Mouse (Mus musculus) heart, adult 18-20 months (tissue): ENCODE results near the gene Speer4e. TPM values are rescaled to one million over a fixed set of nuclear protein-coding genes. Genes with fewer than 3 reads are reported as not detected.
"Not testable (repeated sequence)": the region's sequence is repeated elsewhere in the genome, so short reads cannot be mapped to it uniquely, and the experiment has no call there.

ENCODE experiments used
- DNase-seq, 2 experiments: peaks; one replicate each; pipeline ENCODE4 v3.0.0; 2021 to 2022; ENCODE audit warnings: mixed read lengths in 1 of 2
- long read RNA-seq, 2 experiments: library from polyadenylated mRNA; stranded (forward); transcript quantifications; one replicate each; pipeline ENCODE4 v2.0.0; 2021
- total RNA-seq, 2 experiments: library from RNA; stranded (reverse); gene quantifications; 2 replicates each; pipeline ENCODE4 v1.2.3; 2021

The Speer4e gene
- total RNA-seq: not detected
- long read RNA-seq, experiment 1: 0 reads
- long read RNA-seq, experiment 2: 0 reads

DNA sequence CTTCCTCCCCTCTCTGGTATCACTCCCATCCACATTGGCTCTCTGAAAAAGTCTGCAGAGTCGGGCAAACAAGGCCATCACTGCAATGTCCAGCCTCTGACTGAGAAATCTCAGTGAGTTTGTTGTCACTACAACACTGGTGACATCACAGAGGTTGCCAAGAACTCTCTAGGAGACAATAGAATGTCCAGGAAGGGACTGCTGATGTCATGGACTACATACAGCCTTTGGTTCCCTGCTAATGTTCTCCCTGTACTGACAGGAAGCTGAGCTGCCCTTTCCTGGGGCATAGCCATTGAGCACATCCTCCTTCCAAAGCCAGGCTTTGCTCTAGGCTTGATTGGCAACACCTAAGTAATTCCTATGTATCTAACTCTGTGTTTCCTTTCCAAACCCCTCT, at the start of gene Speer4e:
Speer4e (minus strand) TSS at position 101 of the 400 bp plus-strand sequence.
- not testable (repeated sequence) for DNase-seq

DNA sequence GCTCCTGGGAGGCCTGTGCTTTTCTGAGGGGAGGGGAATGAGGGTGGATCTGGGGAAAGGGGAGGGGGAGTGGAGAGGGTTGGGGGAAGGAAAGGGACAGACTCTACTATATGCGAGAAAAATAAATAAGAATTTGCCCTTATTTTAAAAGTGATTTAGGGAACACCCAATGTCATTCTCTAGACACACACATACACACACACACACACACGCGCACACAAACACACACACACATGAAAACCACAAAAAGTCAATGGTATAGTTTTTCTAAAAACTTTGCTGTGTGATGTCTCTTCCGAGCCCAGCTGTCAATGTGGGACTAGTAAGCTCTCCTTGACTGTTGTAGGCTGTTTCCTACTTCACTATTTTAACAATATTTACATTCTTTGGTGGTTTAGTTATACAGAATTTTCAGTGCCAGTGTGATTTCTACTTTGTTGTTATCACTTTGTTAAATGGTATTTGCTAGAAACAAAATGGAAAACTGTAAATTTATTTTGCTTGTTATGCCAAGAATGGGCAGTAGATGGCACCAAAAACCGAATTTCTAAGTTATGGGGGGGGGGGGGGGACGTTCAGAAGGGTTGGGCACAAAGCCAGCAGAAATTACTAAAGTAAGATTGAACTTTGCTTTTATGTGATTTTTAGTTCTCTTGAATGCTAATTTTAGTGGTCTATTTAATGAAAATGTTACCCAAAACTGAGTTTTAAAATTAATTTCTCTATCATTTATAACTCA, 48.6 kb upstream of the Speer4e start:
- not testable (repeated sequence) for DNase-seq

DNA sequence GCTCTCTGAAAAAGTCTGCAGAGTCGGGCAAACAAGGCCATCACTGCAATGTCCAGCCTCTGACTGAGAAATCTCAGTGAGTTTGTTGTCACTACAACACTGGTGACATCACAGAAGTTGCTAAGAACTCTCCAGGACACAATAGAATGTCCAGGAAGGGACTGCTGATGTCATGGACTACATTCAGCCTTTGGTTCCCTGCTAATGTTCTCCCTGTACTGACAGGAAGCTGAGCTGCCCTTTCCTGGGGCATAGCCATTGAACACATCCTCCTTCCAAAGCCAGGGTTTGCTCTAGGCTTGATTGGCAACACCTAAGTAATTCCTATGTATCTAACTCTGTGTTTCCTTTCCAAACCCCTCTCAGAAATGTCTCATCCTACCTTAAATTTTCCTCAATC, 40.6 kb upstream of the Speer4e start, which contains the start of gene Gm10354:
Gm10354 (minus strand) TSS at position 101 of the 400 bp plus-strand sequence.
- not testable (repeated sequence) for DNase-seq

DNA sequence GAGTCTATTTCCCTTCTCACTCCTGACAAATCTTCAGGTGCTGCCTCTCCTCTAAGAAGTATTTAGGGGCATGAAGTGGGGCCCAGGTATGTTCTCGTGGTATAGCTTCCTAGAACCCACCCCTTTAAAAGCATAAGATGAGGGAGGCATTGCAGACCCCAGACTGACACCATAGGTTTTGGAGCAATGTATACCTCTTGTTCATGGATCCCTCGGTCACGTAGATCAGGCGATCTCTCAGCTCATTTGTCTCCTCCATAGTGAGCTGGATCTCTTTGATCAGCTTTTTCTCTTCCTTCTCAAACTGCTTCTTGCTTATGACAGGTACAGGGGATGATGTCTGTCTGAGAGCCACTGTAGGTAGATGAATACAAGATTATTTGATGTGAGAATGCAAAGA, 39.1 kb upstream of the Speer4e start:
- DNase-seq: not testable (repeated sequence)

DNA sequence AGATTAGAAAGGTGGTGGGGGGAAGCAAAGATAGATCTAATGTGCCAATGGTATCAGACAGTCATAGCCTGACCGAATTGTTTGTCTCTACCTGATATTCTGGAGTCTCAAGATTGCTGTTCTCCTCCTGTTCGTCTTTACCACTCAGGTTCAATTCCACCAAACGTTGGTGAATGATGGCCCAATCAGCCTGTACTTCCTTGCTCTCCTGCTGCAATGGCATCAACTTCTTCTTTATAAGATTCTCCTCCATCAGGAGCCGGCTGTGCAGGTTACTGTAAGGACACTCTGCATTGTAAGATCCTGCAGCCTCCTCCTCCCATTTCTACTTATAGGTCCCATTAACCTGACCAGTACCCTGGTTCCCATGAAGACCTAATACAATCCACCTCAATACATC, 37.1 kb upstream of the Speer4e start:
- not testable (repeated sequence) for DNase-seq

DNA sequence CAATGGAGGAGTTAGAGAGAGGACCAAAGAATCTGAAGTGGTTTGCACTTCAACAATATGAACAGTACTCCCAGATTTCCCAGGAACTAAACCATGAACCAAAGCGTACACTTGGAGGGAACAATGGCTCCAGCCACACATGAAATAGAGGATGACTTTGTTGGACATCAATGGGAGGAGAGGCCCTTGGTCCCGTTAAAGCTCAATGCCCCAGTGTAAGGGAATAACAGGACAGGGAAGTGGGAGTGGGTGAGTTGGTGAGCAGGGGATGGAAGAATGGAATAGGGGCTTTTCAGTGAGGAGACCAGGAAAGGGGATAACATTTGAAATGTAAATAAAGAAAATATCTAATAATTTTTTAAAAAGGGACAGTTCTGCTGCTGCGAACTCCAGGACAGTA, 34.6 kb upstream of the Speer4e start:
- DNase-seq: not testable (repeated sequence)

DNA sequence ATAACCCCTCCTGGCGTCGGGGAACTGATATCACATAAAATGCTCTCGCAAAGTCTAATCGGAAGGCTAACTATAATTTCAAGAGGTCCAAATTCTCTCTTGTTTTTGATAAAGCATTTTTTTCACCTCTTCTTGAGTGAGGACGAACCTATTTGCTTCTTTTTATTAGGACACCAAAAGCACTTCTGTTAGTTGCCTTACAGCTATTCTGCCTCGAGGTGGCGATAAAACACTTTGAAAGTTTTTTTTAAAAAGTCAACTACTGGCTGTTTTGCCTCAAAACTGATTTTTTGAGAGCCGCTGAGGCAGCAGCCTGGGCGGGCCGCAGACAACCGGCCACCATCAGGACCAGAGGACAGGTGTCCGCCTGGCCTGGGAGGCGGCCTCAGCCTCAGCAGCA, 25.6 kb upstream of the Speer4e start:
- not testable (repeated sequence) for DNase-seq

DNA sequence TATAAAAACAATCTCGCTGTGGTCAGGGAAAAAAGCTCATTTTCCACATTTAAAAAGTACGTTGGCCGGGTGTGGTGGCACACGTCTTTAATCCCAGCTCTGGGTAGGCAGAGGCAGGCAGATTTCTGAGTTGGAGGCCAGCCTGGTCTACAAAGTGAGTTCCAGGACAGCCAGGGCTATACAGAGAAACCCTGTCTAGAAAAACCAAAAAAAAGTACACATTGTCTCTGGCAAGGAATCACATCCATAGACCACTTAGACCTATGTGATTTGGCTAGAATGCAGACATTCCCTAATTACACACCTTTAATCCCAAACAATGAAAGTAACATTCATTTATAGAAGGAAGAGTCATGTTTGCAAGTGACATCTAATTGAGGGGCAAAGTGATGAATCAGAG, 23.3 kb upstream of the Speer4e start:
- not testable (repeated sequence) for DNase-seq

DNA sequence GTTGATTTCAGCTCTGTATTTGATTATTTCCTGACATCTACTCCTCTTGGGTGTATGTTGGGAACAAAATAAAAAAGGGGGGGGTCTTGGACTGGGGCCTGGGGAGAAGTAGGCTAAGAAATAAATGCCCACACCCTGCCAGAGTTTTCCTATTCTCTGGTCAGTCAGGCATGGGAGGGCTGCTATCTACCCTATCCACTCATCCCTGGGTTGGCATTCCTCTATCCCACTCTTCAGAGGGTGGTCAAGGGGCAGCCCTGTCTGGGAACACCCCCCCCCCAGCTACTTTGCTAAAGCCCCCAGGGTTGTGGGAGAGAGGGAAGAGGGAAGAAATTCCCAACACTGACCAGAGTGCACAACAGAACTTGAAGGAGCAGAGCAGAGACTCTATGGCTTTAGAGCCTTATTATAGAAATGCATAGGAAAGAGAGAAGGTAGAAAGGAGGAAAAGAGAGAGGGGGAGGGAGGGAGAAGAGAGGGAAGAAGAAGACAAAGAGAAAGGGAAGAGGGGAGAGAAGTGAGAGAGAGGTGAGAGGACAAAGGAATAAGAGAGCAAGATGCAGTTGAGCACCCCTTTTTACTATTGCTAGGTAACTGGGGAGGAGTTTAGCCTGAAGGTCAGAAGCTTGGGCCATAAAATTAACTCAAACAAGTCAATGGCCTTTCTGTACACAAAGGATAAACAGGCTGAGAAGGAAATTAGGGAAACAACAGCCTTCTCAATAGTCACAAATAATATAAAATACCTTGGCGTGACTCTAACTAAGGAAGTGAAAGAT, 17.9 kb upstream of the Speer4e start:
- not testable (repeated sequence) for DNase-seq

DNA sequence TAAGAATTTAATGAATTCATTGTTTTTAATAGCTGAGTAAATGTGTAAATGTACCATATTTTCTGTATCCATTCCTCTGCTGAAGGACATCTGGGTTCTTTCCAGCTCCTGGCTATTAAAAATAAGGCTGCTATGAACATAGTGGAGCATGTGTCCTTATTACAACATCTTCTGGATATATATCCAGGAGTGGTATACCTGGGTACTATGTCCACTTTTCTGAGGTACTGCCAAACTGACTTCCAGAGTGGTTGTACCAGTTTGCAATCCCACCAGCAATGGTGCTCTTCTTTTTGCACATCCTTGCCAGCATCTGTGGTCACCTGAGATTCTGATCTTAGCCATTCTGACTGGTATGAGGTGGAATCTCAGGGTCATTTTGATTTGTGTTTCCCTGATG, 15.4 kb upstream of the Speer4e start:
- not testable (repeated sequence) for DNase-seq

DNA sequence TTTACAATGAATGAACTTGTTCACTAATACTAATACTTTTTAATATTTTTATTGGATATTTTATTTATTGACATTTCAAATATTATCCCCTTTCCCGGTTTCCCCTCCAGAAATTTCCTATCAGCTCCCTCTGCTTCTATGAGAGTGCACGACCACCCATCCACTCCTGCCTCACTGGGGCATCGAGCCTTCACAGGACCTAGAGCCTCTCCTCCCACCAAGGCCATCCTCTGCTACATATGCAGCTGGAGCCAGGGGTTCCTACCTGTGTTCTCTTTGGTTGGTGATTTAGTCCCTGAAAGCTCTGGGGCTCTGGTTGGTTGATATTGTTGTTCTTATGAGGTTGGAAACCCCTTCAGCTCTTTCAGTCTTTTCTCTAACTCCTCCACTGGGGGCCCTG, 14.5 kb upstream of the Speer4e start:
- not testable (repeated sequence) for DNase-seq

DNA sequence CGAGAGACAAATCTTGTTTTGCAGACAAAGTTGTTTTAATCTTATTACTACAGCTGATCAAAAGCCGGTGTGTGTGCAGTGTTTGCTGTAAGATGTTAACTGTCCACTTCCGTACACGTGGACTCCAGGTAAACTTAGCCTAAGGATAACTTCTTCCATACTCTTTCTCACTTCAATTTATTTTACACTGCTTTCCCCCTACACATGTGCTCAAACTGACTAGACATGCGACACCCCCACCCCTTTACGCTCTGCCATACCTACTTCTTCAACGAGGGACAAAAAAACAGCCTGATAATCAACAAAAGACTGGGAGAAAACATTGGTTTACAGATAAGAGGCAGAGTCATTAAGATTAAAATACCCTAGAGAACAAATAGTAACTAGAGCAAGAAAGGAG, 13.6 kb upstream of the Speer4e start:
- DNase-seq: not testable (repeated sequence)

DNA sequence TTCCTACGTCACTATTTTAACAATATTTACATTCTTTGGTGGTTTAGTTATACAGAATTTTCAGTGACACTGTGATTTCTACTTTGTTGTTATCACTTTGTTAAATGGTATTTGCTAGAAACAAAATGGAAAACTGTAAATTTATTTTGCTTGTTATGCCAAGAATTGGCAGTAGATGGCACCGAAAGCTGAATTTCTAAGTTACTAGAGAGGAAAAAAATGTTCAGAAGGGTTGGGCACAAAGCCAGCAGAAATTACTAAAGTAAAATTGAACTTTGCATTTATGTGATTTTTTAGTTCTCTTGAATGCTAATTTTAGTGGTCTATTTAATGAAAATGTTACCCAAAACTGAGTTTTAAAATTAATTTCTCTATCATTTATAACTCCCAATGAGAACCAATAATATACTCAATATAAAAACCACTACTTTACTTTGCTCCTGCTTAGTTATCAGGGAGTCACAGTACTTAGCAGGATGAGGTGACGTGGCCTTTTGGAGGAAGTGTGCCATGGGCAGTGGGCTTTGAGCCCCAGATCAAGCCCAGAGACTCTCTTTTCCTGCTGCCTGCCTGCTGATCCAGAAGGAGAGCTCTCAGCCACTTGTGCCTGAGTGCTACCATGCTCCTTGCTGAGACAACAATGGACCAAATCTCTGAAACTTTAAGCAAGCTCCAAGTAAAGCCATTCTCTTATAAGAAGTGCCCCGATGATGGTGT, 9.4 kb upstream of the Speer4e start:
- DNase-seq: not testable (repeated sequence)

DNA sequence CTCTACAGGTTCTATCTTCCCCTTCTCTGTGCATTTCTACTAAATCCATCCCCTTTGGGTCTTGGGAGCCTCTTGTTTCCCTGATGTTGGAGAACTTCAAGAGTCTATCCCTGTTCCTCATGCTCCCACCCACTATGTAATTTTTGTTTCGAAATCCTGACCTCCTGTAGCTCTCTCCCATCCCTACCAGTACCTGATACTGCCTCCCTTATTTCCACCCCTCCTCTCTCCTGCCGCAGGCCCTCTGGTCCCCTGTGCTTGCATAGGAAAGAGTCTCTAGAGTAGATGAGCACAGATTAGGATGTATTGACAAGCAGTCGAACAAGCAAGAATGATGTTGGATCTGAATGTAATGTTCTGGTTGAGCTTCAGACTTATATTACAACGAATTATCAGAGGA, 7.3 kb upstream of the Speer4e start:
- not testable (repeated sequence) for DNase-seq

DNA sequence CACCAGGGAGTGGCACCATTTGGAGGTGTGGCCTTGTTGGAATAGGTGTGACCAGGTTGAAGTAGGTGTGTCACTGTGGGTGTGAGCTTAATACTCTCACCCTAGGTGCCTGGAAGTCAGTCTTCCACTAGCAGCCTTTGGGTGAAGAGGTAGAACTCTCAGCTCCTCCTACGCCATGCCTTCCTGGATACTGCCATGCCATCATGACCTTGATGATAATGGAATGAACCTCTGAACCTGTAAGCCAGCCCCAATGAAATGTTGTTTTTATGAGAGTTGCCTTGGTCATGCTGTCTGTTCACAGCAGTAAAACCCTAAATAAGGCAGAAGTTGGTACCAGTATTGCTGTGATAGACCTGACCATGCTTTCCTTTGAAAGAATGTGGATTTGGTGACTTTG, 2.8 kb upstream of the Speer4e start:
- not testable (repeated sequence) for DNase-seq

DNA sequence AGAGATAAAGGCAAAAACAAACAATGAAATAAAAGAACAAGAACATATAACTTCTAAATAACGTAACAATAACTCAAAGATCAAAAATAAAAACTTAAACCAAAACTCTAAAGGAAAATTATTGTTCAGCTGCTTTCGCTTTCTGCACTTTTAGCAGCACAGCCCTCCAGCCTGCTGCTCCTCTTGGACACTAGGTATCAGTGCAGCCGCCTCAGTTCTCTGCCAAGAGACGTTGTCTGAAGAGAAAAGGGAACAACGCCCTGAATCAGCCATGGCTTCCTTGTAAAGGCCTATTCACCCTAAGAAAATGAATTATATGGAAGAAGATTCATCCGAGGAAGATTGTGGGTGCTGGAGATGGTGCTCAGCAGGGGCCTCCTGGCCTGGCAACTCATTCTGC, 4.5 kb downstream of the Speer4e start:
- DNase-seq: not testable (repeated sequence)

DNA sequence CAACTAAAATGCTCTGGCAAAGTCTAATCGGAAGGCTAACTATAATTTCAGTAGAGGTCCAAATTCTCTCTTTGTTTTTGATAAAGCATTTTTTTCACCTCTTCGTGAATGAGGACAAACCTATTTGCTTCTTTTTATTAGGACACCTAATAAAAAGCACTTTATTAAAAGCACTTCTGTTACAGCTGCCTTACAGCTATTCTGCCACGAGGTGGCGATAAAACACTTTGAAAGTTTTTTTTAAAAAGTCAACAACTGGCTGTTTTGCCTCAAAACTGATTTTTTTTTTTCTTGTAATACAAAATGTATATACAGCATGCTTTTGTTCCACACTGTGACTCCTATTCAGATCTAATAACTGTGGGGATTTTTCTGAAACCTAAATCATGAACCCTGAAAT, 11.2 kb downstream of the Speer4e start:
- not testable (repeated sequence) for DNase-seq

DNA sequence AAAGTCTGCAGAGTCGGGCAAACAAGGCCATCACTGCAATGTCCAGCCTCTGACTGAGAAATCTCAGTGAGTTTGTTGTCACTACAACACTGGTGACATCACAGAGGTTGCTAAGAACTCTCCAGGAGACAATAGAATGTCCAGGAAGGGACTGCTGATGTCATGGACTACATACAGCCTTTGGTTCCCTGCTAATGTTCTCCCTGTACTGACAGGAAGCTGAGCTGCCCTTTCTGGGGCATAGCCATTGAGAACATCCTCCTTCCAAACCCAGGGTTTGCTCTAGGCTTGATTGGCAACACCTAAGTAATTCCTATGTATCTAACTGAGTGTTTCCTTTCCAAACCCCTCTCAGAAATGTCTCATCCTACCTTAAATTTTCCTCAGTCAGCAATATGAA, 23.4 kb downstream of the Speer4e start, which contains the start of gene Gm9758:
Gm9758 (minus strand) TSS at position 101 of the 400 bp plus-strand sequence.
- DNase-seq: not testable (repeated sequence)

DNA sequence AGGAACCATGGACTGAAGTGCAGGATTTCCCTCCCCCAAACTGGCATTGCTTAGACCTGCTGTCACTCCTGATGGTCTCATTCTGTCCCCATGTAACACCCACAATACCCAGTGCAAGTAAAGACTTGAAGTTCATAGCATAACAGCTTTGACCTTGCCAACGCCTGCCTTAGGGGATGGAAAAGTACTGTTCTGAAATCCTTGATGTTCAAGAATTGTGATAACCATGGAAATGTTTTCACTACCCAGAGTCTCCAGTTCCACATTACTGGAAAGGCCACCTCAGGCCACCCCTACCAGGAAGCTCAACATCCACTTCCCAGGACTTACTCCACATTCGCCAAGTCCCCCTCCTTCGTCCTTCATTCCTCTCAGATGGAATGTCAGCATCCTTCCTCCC, 23.9 kb downstream of the Speer4e start:
- DNase-seq: not testable (repeated sequence)

DNA sequence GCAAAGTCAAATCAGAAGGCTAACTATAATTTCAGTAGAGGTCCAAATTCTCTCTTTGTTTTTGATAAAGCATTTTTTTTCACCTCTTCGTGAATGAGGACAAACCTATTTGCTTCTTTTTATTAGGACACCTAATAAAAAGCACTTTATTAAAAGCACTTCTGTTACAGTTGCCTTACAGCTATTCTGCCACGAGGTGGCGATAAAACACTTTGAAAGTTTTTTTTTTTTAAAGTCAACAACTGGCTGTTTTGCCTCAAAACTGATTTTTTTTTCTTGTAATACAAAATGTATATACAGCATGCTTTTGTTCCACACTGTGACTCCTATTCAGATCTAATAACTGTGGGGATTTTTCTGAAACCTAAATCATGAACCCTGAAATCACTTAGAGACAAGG, 34.7 kb downstream of the Speer4e start:
- DNase-seq: not testable (repeated sequence)

DNA sequence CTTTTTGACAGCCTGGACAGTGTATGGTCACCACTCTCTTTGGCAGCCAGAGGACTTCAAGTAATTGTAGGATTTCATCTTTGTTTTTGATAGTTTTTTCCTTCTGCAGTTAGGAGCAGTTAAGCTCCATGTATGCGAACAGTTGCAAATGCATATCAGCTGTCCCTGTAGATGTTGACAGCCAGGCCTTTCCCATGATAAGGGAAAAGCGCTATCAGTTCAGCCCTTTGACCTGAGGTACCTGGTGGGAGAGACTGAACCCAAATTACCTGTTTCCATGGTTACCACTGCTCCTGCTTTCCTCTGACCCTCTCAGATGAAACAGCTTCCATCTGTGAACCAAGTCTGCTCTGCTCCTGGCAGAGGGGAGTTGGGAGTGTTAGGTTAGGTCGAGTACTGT, 46.0 kb downstream of the Speer4e start:
- no peak for DNase-seq

DNA sequence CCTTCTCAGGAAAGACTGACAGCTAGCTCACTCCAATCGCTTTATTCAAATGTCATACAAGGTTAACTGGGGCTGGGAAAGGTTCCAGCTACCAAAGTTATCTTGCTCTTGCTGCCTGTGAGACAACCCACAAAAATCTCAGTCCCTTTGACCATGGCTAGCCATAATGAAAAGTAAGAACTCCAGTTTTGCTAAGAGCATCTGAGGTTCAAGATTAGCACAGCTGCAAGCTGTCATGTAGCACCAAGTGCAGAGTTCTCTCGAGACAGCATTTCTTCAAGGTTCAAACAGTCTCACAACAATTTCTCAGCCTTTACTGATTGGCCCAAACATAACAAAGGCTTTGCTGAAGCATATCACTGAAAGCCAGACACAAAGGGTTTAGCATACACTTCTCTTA, 52.9 kb downstream of the Speer4e start:
- not testable (repeated sequence) for DNase-seq
